Mouse (Mus musculus): ENCODE data around the gene Bcr.

DNA sequence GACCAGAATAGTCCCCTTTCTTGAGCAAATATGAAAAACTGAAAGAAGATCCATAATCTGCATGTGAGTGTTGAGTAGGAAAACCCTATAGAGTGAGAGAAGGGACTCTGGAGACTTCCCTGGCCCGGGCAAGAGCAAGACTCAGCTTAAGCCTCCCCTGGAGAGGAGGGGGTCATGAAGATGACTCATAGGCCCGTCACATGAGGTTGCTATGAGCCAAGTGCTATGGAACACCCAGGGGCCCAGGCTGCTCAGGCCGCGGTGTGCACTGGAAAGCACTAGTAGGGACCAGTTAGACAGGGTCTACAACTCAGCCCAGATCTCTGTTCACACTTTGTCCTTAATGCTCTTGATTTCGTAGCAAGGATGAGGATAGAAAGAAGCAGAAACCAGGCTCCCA, 54.8 kb downstream of the Bcr start:
- TF ChIP-seq CTCF (IDR thresholded peaks at IDR 0.05; ENCODE audit: low read depth, low read length) (no peak), POLR2A (IDR thresholded peaks at IDR 0.05; ENCODE audit: extremely low read depth, insufficient read depth, low read length) (no peak)

Data from liver, adult 2 months (tissue).